Mouse (Mus musculus) kidney, adult 2 months (tissue): ENCODE data around the gene Tufm.

ENCODE experiments used
- CTCF ChIP-seq: fragments of 200-500 bp; conservative IDR thresholded peaks from 2 replicates; pipeline ENCODE4 v1.5.1; 2011; ENCODE audit warnings: low read depth, mild to moderate bottlenecking, control low read depth, low read length, moderate library complexity, mixed read lengths; ENCODE audit not compliant: insufficient read depth, insufficient read length
- POLR2A ChIP-seq: fragments of 200-500 bp; IDR thresholded peaks from one replicate; pipeline ENCODE4 v1.6.1; 2011; ENCODE audit warnings: low read depth, low read length, control low read depth

GRCm38 (mm10) chr7:126502023-126502741, 15.0 kb downstream of the Tufm start:
- TF ChIP-seq CTCF: no peak
- peak; percentile 1 for TF ChIP-seq POLR2A
